Mouse (Mus musculus) c-Kit-positive CD71-negative TER-119-negative erythroid progenitor cells, embryonic 14.5 days (primary cell): ENCODE data around the gene Map3k9.

Experiments
- DNase-seq: peaks from one replicate; pipeline ENCODE4 v3.0.0-alpha.2; 2013; ENCODE audit warnings: low read depth

Map3k9 gene

DNA sequence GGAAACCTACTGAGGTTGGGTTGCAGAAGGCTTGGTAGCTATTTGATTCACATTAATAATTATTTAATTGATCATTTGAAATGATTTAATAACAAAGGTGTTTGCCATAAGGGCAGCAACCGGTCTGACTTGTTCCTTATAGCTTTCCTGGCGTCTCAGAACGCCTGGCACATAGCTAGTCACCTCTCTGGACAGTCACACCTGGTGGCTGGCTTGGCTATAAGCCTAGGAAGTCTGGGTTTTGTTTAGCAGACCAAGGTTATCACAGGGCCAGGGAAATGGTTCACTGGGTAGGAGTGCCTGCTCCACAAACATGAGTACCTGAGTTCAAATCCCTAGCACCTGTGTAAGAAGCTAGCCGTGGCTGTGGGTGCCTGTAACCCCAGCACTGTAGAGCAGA lies 2.3 kb upstream of the Map3k9 start:
- no peak for DNase-seq

GRCm38 (mm10) chr12:81782606-81783005 lies 1.6 kb upstream of the Map3k9 start:
- no peak for DNase-seq

GRCm38 (mm10) chr12:81780271-81781093 lies 493 bp downstream of the Map3k9 start:
- DNase-seq, result no peak

DNA sequence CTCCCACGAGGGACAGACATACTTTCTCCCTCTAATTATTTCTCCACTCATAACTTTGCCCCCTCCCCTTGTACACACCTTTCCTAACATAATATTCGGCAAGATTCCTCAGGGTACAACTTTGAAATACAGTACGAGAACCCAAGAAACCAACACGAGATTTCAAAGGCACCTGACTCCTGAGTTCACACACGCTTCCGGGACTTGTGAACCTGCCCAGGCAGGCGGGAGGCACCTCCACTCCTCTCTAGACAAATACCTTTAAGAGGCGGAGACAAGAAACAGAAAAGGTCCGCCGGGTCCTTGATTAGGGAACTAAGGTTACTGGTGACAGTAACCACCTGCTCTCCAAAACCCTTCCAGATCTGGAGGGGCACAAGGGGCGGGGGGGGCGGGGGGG lies 1.1 kb downstream of the Map3k9 start:
- no peak for DNase-seq

DNA sequence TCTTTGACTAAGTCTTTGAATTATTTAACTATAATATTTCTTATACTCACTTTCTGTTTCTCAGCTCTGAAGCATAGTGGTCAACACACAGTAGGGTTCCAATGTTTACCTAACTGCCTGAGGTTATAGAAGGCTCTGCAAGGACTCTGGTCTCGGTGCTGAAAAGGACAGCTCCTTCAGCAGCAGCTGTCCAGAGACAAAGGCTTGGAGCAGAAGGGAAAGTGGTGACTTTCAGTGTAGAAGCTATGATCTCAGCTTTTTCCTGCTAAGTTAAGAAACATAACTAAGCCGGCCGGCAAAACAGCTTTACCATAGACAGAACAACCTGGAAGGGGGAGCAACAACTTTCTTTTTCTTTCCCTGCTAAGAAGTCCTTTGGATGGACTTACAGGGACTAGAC lies 4.8 kb downstream of the Map3k9 start:
- DNase-seq, result no peak

- DNase-seq, result no peak
Measured at GRCm38 (mm10) chr12:81775641-81776040, 5.3 kb downstream of the Map3k9 start.

DNA sequence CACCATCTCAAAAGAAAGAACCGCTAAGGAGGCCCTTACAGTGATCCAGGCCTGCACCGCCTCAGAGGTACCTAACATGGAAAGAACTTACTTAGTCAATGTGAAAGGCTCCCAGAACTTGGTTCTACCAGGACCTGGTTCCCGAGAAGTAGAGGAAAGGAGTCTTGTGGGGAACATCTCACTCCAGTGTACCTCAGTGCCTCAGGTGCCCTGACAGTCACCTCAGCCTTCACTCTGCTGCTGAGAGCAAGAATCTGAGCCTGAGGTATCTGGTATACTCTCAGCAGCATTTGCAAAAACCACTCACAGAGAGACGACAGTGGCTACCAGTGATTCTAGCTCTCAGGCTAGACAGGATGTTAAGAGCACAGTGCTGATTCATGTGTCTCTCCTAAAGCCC lies 6.8 kb downstream of the Map3k9 start:
- no peak for DNase-seq

GRCm38 (mm10) chr12:81769458-81769857 lies 11.5 kb downstream of the Map3k9 start:
- DNase-seq, result no peak

- DNase-seq, result no peak
Measured at GRCm38 (mm10) chr12:81765386-81765785, 15.6 kb downstream of the Map3k9 start.

GRCm38 (mm10) chr12:81764370-81764769 lies 16.6 kb downstream of the Map3k9 start:
- no peak for DNase-seq

DNA sequence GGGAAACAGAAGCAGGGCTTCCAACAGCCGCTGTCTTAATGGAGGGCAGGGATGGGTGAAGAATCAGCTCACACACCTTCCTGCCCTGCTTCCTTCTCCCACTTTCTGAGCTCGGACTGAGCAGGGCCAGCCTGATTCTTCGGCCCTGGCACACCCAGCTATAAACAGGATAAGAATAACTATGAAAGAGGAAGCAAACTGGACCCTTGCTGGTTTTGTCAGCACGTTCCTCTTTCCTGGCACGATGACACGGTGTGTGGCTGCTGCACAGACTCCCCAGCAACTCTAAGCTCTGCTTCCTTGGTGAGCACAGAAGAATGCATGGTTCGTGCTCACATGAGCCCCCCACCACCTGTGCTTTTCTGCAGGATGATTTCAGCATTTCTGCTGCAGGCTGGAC lies 26.3 kb downstream of the Map3k9 start:
- peak; percentile 39 for DNase-seq

DNA sequence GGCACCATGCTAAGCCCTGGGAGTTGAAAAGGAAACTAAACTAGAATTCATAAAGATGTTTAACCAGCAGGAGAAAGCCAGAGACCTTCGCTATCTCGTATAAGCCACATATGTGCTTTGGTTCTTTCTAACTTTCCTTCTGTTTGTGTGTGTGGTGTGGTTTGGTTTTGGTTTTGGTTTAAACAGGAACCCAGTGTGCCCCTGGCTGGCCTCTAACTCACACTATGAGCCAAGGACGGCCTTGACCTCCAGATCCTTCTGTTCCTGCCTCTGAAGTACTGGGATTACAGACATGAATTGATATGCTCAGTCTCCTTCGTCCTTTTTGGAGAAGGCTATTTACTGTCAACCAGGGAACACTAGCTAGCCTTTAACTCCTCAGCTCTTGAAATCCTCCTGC lies 29.9 kb downstream of the Map3k9 start:
- no peak for DNase-seq

DNA sequence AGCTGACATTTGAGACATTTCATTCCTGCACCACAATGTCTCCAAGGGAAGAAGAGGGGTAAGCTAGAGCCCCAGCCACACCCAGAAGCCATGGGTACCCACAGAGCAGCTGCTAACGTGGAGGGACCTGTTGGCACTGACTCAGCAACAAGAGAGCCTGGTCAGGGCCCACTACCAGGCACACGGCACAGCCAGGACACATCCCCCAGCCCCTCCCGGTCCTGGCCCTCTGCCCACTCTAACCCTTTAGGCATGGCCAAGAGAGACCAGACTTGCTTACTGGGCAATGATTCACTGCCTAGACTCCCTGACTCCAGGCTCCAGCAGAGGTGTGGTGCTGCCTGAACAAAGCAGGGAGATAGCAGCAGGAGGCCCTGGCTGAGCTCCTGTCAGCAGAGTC lies 32.1 kb downstream of the Map3k9 start:
- DNase-seq, result no peak

DNA sequence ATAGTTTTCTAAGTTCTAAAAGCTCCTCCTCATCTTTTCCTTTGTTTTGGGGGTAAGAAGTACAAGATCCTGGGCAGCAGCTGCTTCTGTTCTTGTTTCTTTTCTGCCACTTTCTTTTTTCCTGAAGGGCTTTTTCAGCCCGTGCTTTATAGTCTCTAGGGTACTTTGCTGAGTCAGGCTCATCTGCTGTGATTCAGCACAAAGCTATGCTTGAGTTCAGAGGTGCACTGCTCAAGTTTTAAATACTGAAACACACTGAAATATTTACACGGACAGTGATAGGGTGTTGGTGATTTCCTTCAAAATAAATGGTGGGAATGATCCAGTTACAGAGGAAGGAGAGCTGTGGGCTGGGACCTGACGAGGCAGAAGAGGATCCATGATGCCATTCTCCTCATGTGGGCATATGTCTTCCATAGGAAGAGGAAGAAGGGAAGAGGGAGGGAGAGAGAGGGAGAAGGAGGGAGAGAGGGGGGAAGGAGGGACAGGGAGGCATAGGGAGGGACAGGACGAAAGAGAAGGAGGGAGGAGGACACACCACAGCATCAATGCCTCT lies 32.9 kb downstream of the Map3k9 start:
- no peak for DNase-seq

DNA sequence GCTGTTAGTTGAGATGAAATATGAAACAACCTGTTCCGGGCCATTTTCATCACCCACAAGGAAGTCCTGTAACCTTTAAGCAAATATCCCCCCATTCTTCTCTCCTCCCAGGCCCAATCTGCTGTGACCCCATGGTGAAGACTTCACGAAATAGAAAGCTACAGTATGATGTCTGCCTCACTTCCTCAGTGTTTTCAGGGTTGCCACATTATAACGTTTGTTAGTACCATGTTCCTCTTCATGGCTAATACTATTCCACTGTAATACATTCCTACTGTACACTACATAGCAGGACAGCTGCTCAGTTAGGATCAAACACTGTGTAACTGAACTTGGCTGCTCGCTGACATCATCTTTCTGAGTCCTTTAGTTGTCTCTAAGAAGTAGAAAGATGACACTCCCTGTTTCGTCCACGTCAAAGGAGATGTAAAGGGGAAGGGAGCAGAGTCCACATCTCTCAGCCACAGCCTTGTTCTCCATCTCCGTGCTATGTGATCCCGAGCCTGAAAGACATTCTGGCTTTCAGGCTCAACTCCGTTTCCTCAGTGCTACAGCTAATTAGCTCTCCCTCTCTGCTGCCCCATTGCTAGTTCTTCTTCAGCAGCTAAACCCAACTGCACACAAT lies 34.5 kb downstream of the Map3k9 start:
- DNase-seq, result no peak

GRCm38 (mm10) chr12:81735246-81736070 lies 45.5 kb downstream of the Map3k9 start:
- no peak for DNase-seq

- DNase-seq, result no peak
Measured at GRCm38 (mm10) chr12:81726246-81726822, 54.6 kb downstream of the Map3k9 start.

GRCm38 (mm10) chr12:81724776-81725175 lies 56.2 kb downstream of the Map3k9 start:
- DNase-seq, result no peak

DNA sequence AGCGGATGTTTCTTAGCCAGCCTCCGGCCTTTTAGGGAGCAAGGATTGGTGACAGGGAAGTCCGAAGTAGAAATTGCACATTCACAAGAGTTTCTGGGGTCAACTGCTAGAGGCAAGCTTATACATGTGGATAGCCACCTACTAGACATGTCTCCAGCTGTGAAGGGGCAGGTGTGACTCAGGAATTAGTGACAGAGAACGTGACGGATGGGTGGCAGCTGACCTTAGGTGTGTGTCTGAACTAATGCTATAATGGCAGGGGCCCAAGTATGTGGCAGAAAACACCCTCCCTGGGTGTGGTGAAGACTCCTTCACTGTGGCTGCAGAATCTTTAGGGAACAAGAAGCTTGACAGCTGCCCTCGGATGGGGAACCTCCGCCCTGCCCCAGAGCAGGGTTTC lies 57.6 kb downstream of the Map3k9 start:
- DNase-seq, result no peak

DNA sequence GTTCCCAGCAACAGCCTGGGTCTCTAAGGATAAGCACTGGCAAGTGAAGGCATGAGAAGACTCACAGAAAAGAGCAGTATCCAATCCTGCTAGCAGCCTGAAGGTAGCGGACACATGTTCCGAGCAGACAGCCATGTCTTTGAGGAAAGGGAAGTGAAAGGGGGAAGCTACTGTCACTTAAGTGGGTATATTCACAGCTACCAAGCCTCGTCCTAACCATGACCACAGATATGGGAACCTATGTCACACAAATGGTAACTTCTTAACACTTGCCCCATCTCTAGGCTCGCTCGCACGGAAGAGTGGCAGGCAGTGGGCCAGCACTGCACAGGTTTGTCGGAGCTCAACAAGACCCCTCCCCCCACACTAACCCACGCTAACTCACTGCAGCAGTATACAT lies 61.3 kb downstream of the Map3k9 start:
- peak; percentile 38 for DNase-seq

- peak; percentile 48 for DNase-seq
Measured at GRCm38 (mm10) chr12:81719161-81719560, 61.8 kb downstream of the Map3k9 start.

GRCm38 (mm10) chr12:81712618-81713017 lies 68.4 kb downstream of the Map3k9 start:
- no peak for DNase-seq
